Mouse (Mus musculus): ENCODE data around the gene Fam219a.

- no peak for TF ChIP-seq CTCF (IDR thresholded peaks at IDR 0.05; ENCODE audit: low read depth)
- no peak for TF ChIP-seq EP300 (IDR thresholded peaks at IDR 0.05; ENCODE audit: low read depth)
These were observed 12.9 kb downstream of the Fam219a start for GRCm38 (mm10) chr4:41556311-41556953.

Measured in liver, postnatal 0 days (tissue).